Mouse (Mus musculus) cerebellum, postnatal 4 days (tissue): ENCODE results near the gene Pax4.

ENCODE experiments used
- DNase-seq, 2 experiments: peaks; one replicate each; pipeline ENCODE4 v3.0.0; 2022; ENCODE audit warnings: low spot score in 2 of 2, mixed read lengths in 1 of 2

The Pax4 gene

DNA sequence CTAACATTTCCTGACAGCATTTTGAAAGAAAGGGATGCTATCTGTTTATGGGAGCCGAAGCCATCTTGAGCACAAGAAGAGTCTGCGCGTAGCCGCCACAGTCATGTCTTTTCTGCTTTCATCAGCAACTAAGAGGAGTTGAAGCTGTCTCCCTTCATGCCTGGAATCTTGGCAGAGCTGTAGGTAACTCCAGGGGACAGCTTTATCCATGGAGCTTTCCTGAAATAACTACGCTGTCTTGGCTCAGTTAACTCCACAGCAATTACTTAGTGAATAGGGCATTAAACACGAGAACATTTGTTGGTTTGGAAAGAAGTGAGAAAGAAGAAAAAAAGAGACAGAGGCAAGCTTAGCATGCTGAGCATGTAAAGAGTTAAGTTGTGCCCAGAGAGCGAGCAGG, 1.2 kb downstream of the Pax4 start:
- DNase-seq: no peak

GRCm38 (mm10) chr6:28431538-28431855, 17.7 kb downstream of the Pax4 start:
- no peak for DNase-seq

DNA sequence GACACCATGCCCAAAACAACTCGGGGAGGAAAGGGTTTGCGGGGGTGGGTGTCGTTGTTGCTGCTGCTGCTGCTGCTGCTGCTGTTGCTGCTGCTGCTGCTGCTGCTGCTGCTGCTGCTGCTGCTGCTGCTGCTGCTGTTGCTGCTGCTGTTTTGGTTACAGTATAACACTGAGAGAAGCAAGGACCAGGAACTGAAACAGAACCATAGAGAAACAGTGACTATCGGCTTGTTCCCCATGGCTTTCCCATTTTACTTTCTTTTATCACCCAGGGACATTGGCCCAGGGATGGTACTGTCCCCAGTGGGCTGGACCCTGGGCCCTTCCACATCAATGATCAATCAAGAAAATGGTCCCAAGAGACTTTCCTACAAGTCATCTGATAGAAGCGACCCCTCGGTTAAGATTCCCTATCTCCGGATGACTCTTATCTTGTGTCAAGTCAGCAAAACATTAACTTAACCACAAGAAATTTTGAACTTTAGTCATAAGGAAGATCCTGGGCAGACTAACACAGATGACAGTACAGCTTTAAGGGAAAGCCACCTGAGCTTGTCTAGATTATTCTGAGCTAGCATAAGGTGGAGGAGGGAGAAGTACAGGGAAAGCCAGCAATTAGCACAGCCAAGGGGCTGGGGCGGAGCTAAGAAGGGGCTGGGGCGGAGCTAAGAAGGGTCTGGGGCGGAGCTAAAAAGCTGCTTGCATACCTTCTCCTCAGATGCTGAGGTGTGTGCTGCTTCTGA, 18.2 kb downstream of the Pax4 start:
- DNase-seq: no peak

- DNase-seq: no peak
Observed at GRCm38 (mm10) chr6:28429870-28430269, 19.3 kb downstream of the Pax4 start.

- DNase-seq: no peak
Observed at GRCm38 (mm10) chr6:28428290-28428689, 20.9 kb downstream of the Pax4 start, which contains the start of gene Gcc1. TSS of gene Gcc1 (minus strand) at chr6:28428390.

DNA sequence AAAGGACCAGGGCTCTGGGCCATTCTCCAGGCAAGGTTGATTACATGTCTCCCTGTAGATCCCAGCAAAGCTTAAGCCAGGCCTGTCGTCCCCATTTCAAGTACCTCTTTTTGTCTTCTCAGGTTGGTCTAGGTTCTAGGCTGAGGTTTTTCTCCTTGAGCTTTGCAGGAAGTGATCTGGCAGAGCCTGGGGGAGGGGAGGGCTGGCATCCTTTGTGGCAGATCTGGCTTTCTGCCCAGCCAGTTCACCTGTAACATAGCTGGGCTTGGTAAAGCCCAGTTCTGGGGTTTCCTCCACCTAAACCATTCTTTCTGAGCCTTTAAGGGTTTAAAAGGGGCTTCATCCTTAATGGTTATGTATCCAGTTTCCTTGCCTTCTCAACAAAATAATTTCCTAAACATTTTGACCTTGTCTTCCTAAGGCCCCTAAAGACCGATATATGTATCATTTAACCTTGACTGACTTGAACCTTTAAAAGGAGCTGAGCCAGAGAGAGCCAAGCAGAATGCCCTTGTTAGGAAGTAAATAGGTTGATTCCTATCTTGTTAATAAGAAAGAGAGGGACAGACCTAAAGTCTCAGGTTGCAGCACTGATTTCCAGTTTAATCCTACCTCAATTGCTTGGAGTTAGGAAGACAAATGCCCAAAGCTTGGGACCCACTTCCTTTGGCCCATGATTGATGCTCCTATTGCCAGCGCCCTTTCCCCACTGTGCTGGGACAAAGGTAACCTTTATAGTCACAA, 21.9 kb downstream of the Pax4 start, which contains the start of gene Fscn3:
TSS of gene Fscn3 (plus strand) at position 694 of the 744 bp plus-strand sequence.
- no peak for DNase-seq

- no peak for DNase-seq
Observed at GRCm38 (mm10) chr6:28425019-28425418, 24.1 kb downstream of the Pax4 start.

DNA sequence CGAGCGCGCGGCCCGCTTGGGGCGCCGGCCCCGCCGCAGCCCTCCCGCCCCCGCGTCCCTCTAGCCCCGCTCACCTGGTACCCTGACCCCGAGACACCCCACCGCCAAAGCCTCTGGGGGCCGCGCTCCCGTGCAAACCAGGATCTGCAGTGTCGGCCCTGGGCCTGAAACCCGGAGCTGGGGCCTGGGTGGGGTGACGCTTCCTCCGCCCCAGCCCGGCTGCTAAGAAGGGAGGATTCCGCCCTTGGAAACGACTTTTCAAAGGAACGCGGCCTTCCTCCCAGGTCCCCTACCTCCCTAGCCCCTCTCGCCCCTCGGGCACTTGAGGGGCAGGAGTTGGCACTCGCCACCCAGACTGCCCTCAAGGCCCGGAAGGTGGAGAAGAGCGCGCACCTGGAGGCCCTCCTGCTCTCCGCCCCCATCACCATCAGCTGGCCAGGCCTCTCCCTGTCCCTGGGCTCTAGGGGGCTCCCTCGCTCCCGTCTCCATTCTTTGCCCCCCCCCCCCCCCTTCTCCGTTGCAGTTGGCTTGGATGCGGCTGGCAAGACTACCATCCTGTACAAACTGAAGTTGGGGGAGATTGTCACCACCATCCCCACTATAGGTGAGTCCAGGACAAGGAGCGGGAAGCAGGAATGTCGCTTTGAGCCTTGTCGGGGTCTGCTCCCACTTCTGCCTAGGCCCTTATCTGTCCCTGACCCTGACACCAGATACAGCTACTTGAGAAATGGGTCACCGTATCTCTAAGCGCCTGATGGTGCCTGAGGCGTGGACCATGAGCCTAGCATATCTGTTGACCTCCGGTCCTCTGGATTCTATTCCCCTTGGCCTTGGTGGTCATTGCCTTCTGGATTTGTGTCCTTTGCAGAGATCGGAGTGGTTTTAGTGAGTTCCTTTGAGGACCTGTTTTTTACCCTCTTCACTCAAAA, 25.1 kb downstream of the Pax4 start:
- no peak for DNase-seq

DNA sequence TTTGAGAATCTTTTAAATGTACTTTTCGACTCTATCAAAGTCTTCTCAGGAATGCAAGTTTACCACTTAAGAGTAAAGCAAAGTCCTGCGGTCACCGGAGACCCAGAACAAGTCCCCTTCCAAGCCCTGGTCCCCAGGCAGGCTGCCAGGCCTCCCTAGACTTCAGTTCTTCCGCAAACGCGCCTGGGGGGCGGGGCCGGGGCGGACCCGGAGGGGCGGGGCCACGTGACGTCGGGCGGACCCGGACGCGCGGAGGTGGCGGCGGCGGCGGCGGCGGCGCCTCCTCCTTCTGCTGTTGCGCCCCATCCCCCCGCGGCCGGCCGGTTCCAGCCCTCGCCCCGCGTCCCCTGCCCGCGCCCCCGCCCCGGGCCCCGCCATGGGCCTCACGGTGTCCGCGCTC, 25.8 kb downstream of the Pax4 start, which contains the start of gene Arf5:
TSS of gene Arf5 (plus strand) at position 248 of the 400 bp plus-strand sequence.
- peak; percentile 88 to 95 for DNase-seq

GRCm38 (mm10) chr6:28422651-28423290, 26.4 kb downstream of the Pax4 start:
- DNase-seq: no peak

DNA sequence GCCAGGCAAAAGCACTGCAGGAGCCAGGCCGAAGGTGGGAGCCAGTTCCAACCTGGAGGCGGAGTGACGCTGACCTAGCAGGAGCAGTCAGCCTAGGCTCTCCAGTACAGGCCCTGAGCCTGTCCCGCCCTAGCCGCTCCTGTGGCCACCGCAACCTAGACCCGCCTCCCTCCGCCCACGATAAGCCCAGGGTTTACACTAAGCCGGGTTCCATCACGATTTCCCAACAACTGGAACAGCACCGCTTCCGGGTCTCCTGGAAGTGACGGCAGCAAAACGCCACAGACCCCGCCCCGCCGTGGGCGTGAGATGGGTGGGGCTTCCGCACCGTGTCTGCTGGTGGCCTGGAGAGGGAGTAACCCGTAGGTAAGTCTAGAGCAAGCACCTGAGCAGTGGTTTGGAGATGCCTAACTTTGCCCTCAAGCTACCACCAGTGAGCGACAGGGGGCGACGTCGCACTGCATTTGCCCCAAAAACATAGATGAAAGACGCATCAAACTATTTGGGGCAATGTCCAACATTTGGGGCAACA, 27.6 kb downstream of the Pax4 start:
- peak; percentile 80 to 88 for DNase-seq

- DNase-seq: no peak
Observed at GRCm38 (mm10) chr6:28420865-28421264, 28.3 kb downstream of the Pax4 start.

- no peak for DNase-seq
Observed at GRCm38 (mm10) chr6:28420361-28420760, 28.8 kb downstream of the Pax4 start.

DNA sequence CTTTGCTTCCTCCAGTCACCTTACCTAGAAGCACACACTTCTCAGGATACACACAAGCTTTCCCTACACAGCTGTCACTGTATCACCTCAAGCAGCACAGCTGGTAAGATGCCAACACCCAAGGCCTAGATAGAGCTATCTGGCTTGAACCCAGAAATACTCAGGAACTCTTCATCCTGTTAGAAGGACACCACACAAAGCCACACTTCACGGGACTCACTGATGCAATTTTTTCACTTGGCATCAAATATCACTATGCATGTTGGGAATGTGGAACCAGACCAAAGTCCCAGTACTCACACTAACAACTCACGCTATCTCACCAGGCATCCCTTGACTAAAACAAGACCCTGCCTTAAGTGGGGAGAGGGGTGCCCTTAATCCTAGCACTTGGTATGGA, 29.5 kb downstream of the Pax4 start:
- DNase-seq: no peak

- peak in 1 of 2 experiments; percentile 71 for DNase-seq
Observed at GRCm38 (mm10) chr6:28418449-28418848, 30.7 kb downstream of the Pax4 start.

- DNase-seq: no peak
Observed at GRCm38 (mm10) chr6:28416981-28417380, 32.2 kb downstream of the Pax4 start.

DNA sequence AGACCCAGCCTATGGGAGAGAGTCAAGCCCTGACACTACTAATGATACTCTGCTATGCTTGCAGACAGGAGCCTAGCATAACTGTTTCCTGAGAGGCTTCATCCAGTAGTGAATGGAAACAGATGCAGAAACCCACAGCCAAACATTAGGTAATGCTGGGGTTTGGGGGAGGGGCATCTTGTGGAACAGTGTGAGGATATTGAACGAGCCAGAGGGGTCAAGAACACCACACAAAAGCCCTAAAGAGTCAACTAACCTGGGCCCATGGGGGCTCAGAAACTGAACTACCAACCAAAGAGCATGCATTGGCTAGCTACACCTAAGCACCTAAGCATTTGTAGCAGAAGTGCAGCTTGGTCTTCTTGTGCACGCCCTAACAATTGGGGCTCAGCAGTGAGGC, 37.9 kb downstream of the Pax4 start:
- no peak for DNase-seq

GRCm38 (mm10) chr6:28410053-28410452, 39.1 kb downstream of the Pax4 start:
- DNase-seq: no peak

GRCm38 (mm10) chr6:28399791-28400190, 49.4 kb downstream of the Pax4 start:
- no peak for DNase-seq

- no peak for DNase-seq
Observed at GRCm38 (mm10) chr6:28398726-28399125, 50.4 kb downstream of the Pax4 start.

- peak in 1 of 2 experiments; percentile 35 for DNase-seq
Observed at GRCm38 (mm10) chr6:28397681-28398203, 51.4 kb downstream of the Pax4 start, which contains the start of gene Zfp800. TSS of gene Zfp800 (minus strand) at chr6:28398005.
